Mouse (Mus musculus) left cerebral cortex, adult 2 months (tissue): ENCODE results near the gene Ptges3l. TPM values are rescaled to one million over a fixed set of nuclear protein-coding genes. Genes with fewer than 3 reads are reported as not detected.
A peak's percentile ranks its signal among the peaks of the same experiment; 100 is the strongest.
"Not testable (repeated sequence)": the region's sequence is repeated elsewhere in the genome, so short reads cannot be mapped to it uniquely, and the experiment has no call there.

Experiments used
- DNase-seq, 2 experiments: peaks; one replicate each; pipeline ENCODE4 v3.0.0; 2021 to 2022; ENCODE audit warnings: low spot score in 2 of 2, mixed read lengths in 1 of 2; ENCODE audit errors: extremely low spot score in 1 of 2
- H3K27ac ChIP-seq: fragments of 200-600 bp; 2 replicates; pipeline ENCODE4 v1.8.1; 2022
- H3K4me3 ChIP-seq: fragments of 200-600 bp; 2 replicates; pipeline ENCODE4 v1.8.1; 2022
- CTCF ChIP-seq: fragments of 200-600 bp; IDR thresholded peaks from 2 replicates; pipeline ENCODE4 v1.8.1; 2022; ENCODE audit warnings: antibody characterized with exemption, mild to moderate bottlenecking, moderate library complexity
- intact Hi-C: fragments of 180-260 bp; cut with DNase I; formaldehyde crosslinking; loops from one replicate; pipeline ENCODE4 v1.15.1; 2025
- total RNA-seq, 2 experiments: library from RNA; stranded (reverse); gene quantifications; 2 replicates each; pipeline ENCODE4 v1.2.3; 2021

Ptges3l gene
- total RNA-seq, 2 experiments from 2014 or later = 2.3 to 4.2 TPM

DNA sequence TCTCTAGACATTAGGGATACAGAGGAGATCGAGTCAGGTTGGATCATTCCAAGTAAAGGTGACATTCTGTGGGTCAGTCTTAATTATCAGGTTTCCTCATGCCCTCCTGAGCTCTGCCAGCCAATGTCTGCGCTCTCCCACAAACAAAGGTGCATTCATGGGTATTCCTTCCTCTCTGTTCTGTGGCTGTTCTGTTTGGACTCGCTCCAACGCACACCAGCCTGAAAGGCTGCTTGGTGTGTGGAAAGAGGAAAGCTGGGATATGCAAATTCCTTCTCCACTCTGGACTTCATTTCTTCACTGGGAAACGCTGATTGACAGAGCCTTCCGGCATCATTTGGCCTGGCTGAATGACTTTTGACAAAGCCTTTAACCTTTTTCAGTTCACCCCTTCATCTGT is 29.6 kb upstream of the Ptges3l start:
- Histone ChIP-seq H3K27ac (no peak overlapping the region), H3K4me3 (no peak overlapping the region)
- intact Hi-C loops = no loop called here
- TF ChIP-seq CTCF = no peak
- no peak for DNase-seq

DNA sequence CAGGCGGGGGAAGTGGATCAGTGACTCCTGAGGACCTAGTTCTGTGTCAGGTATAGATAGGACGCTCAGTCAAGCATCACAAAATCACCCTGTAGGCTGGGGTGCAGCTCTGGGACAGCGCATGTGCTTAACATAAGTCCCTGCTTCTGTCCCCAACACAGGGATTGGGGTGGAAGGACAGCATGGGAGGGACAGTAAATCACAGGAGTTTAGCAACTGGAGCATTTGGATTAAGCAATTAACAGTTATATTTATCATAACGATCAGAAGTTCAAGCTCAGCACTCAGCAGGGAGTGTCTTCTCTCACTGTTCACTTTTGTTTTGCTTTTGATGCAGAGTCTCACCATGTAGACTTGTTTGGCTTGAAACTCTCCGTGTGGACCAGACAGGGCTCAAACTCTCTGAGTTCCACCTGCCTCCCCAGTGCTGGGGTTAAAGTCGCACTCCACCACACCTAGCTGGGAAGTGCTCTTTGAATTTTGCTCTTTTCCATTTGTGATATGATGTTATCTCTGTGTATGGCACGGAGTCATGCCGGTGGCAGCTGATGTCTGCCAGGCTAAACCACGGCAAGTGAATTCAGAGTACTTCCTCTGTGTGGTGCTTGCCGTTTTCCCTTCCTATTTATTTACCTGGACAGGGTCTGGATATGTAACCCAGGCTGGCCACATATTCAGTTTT is 27.1 kb upstream of the Ptges3l start:
- no peak for DNase-seq
- H3K4me3 ChIP-seq = no peak overlapping the region
- no peak for TF ChIP-seq CTCF
- H3K27ac ChIP-seq = no peak overlapping the region
- intact Hi-C loops = no loop called here

DNA sequence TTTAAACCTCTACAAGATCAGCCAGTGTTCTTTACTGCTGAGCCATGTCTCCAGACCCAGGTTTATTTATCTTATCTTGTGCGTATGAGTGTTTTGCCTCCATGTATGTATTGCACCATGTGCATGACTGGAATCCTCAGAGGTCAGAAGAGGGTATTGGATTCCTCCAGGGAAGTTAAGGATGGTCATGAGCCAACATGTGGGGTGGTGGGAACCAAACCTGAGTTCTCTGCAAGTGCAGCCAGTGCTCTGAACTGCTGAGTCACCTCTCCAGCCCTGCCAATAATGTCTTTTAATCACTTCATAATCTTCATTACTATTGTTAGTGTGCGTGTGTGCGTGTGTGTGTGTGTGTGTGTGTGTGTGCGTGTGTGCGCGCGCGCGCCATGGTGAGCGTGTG is 26.4 kb upstream of the Ptges3l start:
- intact Hi-C loops = no loop called here
- DNase-seq = no peak
- Histone ChIP-seq H3K27ac (no peak overlapping the region), H3K4me3 (no peak overlapping the region)
- TF ChIP-seq CTCF = no peak

DNA sequence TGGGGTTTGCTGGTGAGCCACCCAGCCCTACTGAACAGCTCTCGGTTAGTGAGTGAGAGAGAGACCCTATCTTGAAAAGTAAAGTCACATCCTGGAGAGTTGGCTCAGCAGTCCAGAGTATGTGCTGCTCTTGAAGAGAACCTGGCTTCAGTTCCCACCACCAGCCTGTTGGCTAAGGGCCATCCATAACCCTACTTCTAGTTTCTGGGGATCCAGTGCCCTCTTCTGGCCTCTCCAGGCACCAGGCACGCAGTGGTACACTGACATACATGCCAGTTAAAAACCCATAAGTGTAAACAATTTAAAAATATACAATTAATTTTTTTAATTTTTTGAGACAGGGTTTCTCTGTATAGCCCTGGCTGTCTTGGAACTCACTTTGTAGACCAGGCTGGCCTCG is 25.3 kb upstream of the Ptges3l start:
- DNase-seq = no peak
- peak; percentile 4; the same call in 1 of the 2 replicates for TF ChIP-seq CTCF
- no peak overlapping the region for H3K27ac ChIP-seq
- intact Hi-C loops = no loop called here
- H3K4me3 ChIP-seq = no peak overlapping the region

DNA sequence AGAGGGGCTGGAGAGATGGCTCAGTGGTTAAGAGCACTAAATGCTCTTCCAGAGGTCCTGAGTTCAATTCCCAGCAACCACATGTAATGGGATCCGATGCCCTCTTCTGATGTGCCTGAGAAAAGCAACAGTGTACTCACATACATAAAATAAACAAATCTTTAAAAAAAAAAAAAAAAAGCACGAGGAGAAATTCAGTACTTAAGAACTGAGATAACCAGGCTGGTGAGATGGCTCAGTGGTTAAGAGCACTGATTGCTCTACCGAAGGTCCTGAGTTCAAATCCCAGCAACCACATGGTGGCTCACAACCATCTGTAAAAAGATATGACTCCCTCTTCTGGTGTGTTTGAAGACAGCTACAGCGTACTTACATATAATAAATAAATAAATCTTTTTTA is 24.5 kb upstream of the Ptges3l start:
- H3K27ac ChIP-seq, DNase-seq, H3K4me3 ChIP-seq: not testable (repeated sequence)
- intact Hi-C loops = loop anchor here (2.0 kb wide), 1 partner anchor 15 kb away; the partner anchor contains the start of gene Rnd2

DNA sequence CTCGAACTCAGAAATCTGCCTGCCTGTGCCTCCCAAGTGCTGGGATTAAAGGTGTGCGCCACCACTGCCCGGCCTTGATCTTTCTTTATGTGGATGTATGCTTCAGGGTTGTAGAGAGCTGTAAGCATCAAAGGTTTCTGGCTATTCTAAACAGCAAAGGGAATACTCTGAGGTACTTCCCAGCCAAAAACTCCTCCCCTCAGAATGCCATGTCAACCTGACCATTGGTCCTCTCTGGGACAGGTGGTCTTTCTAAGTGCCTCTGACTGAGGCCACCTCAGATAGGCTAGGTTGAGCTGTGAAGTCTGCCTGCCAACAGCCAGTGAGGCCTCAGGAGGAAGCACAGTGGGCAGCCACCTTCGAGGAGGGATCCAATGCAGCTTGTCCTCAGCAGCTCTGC is 23.8 kb upstream of the Ptges3l start:
- peak overlapping the region; percentile 33 for H3K4me3 ChIP-seq
- H3K27ac ChIP-seq = no peak overlapping the region
- intact Hi-C loops = loop anchor here (2.0 kb wide), 1 partner anchor 16 kb away; the partner anchor contains the start of gene Rnd2
- no peak for TF ChIP-seq CTCF
- DNase-seq = no peak

DNA sequence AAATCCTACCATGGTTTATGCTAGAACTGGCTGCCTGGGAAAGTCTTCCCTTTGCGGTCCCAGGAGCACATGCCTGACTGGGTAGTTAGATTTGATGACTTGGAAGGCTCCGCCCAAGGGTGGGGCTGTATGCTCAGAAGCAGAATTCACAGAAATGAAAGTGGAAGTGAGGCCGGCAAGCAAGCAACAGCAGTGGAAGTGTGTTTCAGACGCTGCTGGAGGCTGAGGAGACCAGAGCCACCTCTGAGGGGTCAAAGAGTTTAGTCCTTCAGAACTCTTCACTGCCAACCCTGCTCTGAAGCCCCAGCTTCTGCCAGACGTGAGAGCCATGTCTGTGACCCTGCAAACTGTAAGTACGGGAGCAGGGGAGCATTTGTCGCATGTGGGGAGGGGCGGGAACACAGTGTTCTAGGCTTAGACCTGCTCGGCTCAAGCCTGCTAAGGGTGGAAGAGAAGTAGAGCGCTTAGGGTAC is 23.2 kb upstream of the Ptges3l start, which contains the start of gene Ifi35:
Gene Ifi35 (plus strand): TSS at position 134 of the 473 bp plus-strand sequence.
- Histone ChIP-seq H3K27ac (peak within 1 kb of the TSS; percentile 66; the same call in 1 of the 2 replicates), H3K4me3 (peak within 1 kb of the TSS; percentile 33)
- intact Hi-C loops = loop anchor here (2.0 kb wide), 1 partner anchor 16 kb away; the partner anchor contains the start of gene Rnd2
- no peak for DNase-seq
- no peak for TF ChIP-seq CTCF

DNA sequence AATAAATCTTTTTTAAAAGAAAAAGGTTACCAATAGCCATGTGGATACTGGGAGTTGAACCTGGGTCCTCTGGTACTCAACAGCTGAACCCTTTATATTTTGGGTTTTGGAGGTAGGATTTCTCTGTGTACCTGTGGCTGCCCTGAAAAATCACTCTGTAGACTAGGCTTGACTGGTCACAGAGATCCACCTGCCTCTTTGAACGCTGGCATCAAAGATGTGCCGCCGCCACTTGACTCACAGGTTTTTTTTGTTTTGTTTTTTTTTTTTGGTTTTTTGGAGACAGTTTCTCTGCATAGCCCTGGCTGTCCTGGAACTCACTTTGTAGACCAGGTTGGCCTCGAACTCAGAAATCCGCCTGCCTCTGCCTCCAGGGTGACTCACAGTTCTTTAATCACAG is 22.7 kb upstream of the Ptges3l start:
- DNase-seq = no peak
- Histone ChIP-seq H3K27ac (no peak overlapping the region), H3K4me3 (no peak overlapping the region)
- no peak for TF ChIP-seq CTCF
- intact Hi-C loops = loop anchor here (2.0 kb wide), 1 partner anchor 17 kb away; the partner anchor contains the start of gene Rnd2

DNA sequence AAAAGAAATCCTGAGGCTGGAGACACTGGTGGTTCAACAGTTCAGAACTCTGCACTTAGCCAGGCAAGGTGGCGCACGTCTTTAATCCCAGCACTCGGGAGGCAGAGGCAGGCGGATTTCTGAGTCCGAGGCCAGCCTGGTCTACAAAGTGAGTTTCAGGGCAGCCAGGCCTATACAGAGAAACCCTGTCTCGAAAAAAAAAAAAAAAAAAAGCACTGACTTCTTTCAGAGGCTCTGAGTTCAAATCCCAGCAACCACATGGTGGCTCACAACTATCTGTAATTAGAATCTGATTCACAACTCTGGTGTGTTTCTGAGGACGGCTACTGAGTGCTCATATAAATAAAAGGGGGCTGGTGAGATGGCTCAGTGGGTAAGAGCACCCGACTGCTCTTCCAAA is 21.7 kb upstream of the Ptges3l start:
- H3K4me3 ChIP-seq, intact Hi-C loops, DNase-seq, H3K27ac ChIP-seq: not testable (repeated sequence)

DNA sequence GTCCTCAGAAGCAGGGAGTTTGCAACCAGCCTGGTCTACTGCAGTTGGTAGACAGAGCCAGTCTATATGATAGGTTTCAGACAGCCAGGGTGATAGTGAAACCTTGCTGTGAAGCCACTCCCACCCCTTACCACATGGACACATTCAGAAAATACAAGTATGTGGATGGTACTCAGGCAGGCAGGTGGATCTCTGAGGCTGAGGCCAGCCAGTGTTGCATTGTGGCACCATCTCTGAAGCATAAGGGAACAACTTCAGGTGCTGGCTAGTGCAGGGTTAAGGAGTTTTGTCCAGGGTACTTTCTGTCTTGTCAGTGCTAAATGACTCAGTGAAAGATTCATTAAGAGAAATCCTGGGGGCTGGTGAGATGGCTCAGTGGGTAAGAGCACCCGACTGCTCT is 21.2 kb upstream of the Ptges3l start:
- H3K27ac ChIP-seq = no peak overlapping the region
- H3K4me3 ChIP-seq = no peak overlapping the region
- TF ChIP-seq CTCF = no peak
- intact Hi-C loops = no loop called here
- no peak for DNase-seq

DNA sequence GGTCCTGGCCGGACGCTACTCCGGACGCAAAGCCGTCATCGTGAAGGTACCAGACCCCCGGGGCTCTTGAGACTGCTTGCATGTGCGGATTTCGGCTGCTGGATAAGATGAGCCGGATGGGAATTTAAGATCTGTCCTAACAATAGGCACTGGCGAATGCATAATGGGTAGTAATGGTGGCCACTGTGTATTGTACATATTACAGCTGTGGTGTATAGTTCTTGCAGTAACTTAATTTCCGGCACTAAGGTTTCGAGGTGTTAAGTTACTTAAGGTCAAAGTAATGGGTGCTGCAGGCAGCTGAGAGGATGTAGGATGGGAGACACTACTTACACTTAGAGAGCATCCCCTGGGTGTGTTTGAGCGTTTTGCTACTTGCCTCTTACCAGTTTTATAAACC is 17.6 kb upstream of the Ptges3l start:
- intact Hi-C loops = loop anchor here (1.0 to 2.0 kb wide), 2 partner anchors 18 to 110 kb away; partner anchors contain the start of genes Gm27029, Nbr1, Ptges3l and Rundc1

DNA sequence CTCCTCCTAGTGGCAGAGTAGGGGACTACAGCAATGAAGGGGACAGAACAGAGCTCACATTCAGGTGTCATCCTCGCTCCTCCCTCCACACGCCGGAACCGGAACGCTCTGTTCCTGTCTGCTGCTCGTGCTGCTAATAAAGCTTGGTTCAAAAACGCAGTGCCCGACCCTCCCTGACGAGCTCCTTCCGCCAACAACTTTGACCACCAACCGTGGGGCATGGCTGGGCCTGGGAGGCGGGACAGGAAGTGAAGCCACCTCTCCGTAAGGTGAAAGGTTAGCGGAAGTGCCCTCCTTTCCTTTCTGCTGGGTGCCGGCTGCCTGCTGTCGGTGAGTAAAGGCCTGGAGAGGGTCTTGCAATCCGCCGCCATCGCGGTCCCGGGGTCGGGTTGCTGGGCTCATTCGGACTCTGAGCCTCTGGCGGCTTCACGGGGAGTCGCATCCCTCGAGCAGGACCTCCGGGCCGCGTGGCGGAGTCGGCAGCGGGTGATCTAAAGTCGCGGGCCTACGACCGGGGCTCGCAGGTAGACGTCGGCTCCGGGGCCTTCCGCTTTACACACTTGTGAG is 17.1 kb upstream of the Ptges3l start, which contains the start of gene Rpl27:
Gene Rpl27 (plus strand): TSS at position 172 of the 567 bp plus-strand sequence.
- peak; percentile 93 to 96 for DNase-seq
- H3K27ac ChIP-seq = peak within 1 kb of the TSS; percentile 94
- TF ChIP-seq CTCF = peak; percentile 58
- peak within 1 kb of the TSS; percentile 95 for H3K4me3 ChIP-seq
- intact Hi-C loops = loop anchor here (1.0 to 2.0 kb wide), 2 partner anchors 17 to 110 kb away; partner anchors contain the start of genes Gm27029, Nbr1, Ptges3l and Rundc1

More for the DNA sequence above, 17.6 kb upstream of the Ptges3l start:
- TF ChIP-seq CTCF = no peak
- peak overlapping the region; percentile 94 for H3K27ac ChIP-seq
- DNase-seq = no peak
- peak overlapping the region; percentile 95 for H3K4me3 ChIP-seq

DNA sequence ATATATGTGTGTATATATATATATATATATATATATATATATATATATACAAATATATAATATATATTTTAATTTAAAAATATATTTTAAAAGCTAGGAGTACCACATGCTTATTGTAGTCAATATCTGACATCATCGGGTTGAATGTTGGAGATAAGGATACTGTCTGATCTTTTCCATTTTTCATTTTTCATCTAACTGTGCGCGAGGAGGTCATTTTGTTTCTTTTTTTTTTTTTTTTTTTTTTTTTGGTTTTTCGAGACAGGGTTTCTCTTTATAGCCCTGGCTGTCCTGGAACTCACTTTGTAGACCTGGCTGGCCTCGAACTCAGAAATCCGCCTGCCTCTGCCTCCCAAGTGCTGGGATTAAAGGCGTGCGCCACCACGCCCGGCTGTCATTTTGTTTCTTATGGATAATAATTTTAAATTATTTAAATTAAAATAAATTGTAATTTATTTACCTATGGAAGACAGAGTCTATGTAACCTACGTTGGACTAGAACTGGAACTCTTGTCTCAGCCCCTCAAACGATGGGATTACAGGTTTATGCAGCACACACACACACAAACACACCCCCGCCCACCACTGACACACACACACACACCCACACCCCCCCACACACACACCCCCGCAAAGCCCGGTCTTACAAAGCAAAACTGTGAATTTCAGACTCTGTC is 16.5 kb upstream of the Ptges3l start:
- H3K4me3 ChIP-seq, DNase-seq: not testable (repeated sequence)
- intact Hi-C loops = loop anchor here (1.0 to 2.0 kb wide), 2 partner anchors 17 to 111 kb away; partner anchors contain the start of genes Gm27029, Nbr1, Ptges3l and Rundc1

DNA sequence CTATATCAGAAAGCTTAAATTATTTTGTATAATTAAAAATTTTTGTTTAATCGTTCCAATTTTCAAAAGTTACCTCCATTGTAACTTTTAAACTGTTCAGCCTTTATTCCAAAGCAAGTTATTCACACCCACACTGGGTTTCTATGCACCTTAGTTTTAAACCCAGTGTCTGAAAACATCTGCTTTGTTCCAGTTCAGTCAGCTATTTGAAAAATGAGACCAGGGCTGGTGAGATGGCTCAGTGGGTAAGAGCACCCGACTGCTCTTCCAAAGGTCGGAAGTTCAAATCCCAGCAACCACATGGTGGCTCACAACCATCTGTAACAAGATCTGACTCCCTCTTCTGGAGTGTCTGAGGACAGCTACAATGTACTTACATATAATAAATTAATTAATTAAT is 12.9 kb upstream of the Ptges3l start:
- H3K4me3 ChIP-seq, H3K27ac ChIP-seq, DNase-seq, intact Hi-C loops: not testable (repeated sequence)

More for the DNA sequence above, 16.5 kb upstream of the Ptges3l start:
- not testable (repeated sequence) for H3K27ac ChIP-seq
